Mouse (Mus musculus) ovary, postnatal 10 days (tissue): ENCODE results near the gene Trnp1.
A peak's percentile ranks its signal among the peaks of the same experiment; 100 is the strongest.
"Not testable (repeated sequence)": the region's sequence is repeated elsewhere in the genome, so short reads cannot be mapped to it uniquely, and the experiment has no call there.

Experiments used
- DNase-seq: peaks from one replicate; pipeline ENCODE4 v3.0.0; 2022; ENCODE audit warnings: low spot score

The Trnp1 gene

GRCm38 (mm10) chr4:133498160-133498724, at the start of gene Trnp1:
TSS of gene Trnp1 (minus strand) at chr4:133498550.
- DNase-seq: no peak

GRCm38 (mm10) chr4:133545272-133546231, 47.2 kb upstream of the Trnp1 start, which contains the start of gene Nudc:
TSS of gene Nudc (minus strand) at chr4:133545996.
- peak; percentile 85 for DNase-seq

GRCm38 (mm10) chr4:133536652-133537051, 38.3 kb upstream of the Trnp1 start:
- no peak for DNase-seq

- no peak for DNase-seq
Measured at GRCm38 (mm10) chr4:133536081-133536480, 37.7 kb upstream of the Trnp1 start.

GRCm38 (mm10) chr4:133532777-133533176, 34.4 kb upstream of the Trnp1 start:
- no peak for DNase-seq

- no peak for DNase-seq
Measured at GRCm38 (mm10) chr4:133527788-133528187, 29.4 kb upstream of the Trnp1 start.

- no peak for DNase-seq
Measured at GRCm38 (mm10) chr4:133521502-133521901, 23.2 kb upstream of the Trnp1 start.

- no peak for DNase-seq
Measured at GRCm38 (mm10) chr4:133519369-133519665, 21.0 kb upstream of the Trnp1 start.

GRCm38 (mm10) chr4:133518601-133519368, 20.4 kb upstream of the Trnp1 start, which contains the start of gene Kdf1:
TSS of gene Kdf1 (plus strand) at chr4:133518963.
- DNase-seq: peak; percentile 9

GRCm38 (mm10) chr4:133512972-133513371, 14.6 kb upstream of the Trnp1 start:
- DNase-seq: no peak

- not testable (repeated sequence) for DNase-seq
Measured at GRCm38 (mm10) chr4:133512511-133512910, 14.2 kb upstream of the Trnp1 start.

- DNase-seq: no peak
Measured at GRCm38 (mm10) chr4:133511050-133511449, 12.7 kb upstream of the Trnp1 start.

GRCm38 (mm10) chr4:133508990-133509389, 10.6 kb upstream of the Trnp1 start:
- DNase-seq: no peak

GRCm38 (mm10) chr4:133506573-133506972, 8.2 kb upstream of the Trnp1 start:
- no peak for DNase-seq

GRCm38 (mm10) chr4:133504755-133505485, 6.6 kb upstream of the Trnp1 start:
- no peak for DNase-seq

- no peak for DNase-seq
Measured at GRCm38 (mm10) chr4:133504300-133504699, 6.0 kb upstream of the Trnp1 start.

- DNase-seq: no peak
Measured at GRCm38 (mm10) chr4:133501514-133501913, 3.2 kb upstream of the Trnp1 start.

GRCm38 (mm10) chr4:133497461-133498159, 740 bp downstream of the Trnp1 start:
- no peak for DNase-seq

- no peak for DNase-seq
Measured at GRCm38 (mm10) chr4:133496738-133497445, 1.5 kb downstream of the Trnp1 start.

GRCm38 (mm10) chr4:133495711-133496110, 2.6 kb downstream of the Trnp1 start:
- no peak for DNase-seq

- no peak for DNase-seq
Measured at GRCm38 (mm10) chr4:133494867-133495266, 3.5 kb downstream of the Trnp1 start.
